Mouse (Mus musculus): Measurements from ENCODE around the gene Xlr4c. TPM values are rescaled to one million over a fixed set of nuclear protein-coding genes. Genes with fewer than 3 reads are reported as not detected.

The Xlr4c gene
- polyA plus RNA-seq (2017; shearing (Covaris generic)): 86.1 TPM

DNA sequence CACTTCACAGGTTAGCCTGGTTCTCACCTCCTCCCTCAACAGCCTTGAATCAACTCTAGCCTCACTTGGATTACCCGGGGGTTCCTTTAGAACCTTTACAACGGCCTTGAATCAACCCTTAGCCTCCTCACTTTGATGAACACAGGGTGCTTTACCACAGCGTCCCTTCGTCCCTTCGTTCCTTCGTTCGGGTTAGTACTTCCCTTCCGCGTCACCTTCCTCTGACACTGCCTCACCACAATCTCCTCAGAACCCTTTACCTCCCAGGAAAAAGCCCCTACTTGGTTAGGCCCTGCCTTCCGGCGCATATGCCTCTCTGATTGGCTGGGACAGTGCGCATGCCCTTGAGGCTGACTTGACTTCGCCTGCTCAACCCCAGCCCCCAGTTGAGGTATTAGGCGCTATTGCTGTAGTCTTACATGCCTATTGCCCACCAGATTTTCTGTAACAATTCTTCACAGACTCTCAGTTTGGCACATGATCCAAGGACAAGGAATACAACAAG lies at the start of gene Xlr4c:
Gene Xlr4c, minus strand, starts transcription at position 310 of the 505 bp plus-strand sequence.

DNA sequence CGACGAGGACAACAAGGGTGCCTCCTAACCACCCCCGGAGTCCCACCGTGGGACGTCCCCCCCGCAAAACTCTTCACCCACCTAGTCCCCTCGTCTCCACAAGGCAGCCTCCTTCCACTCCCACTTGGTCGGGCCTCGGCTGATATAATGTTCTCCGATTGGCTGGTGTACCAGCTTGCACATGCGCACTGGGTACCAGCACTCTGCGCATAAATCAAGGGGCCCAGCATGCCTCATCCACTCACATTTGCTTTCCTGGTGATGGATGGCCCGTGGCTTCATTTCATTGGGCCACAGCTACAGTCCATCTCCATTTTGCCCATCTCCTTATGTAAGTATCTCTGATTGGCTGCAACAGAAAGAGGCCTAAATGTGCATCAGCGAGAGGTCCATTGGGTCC lies 22.3 kb upstream of the Xlr4c start, which contains the start of gene Xlr3c:
Gene Xlr3c, minus strand, starts transcription at position 121 of the 400 bp plus-strand sequence.

DNA sequence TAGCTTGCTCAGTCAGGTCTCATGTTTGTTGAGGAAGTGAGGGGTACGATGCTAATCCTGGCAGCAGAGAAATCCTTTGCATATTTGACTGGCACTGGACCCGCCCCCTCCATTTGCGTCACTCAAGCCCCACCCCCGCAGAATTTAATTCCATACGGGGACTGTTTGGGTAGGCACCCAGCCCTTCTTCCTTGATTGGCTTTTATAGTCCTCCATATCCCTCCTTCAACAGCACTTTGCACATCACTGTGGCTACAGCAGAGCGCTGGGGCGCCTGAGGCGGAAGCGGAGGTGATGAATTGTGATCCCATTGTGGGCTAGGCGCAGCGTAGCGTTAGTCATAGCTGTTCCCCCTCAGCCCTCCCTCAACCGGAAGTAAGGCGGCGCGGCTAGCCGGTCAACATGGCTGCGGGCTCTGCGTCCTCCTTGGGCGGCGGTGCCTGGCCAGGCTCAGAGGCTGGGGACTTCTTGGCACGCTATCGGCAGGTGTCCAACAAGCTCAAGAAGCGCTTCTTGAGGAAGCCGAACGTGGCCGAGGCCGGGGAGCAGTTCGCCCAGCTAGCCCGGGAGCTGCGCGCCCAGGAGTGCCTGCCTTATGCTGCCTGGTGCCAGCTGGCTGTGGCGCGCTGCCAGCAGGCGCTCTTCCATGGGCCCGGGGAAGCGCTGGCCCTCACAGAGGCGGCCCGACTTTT lies 14.9 kb downstream of the Xlr4c start, which contains the start of gene F8a:
Gene F8a, plus strand, starts transcription at position 378 of the 692 bp plus-strand sequence.

DNA sequence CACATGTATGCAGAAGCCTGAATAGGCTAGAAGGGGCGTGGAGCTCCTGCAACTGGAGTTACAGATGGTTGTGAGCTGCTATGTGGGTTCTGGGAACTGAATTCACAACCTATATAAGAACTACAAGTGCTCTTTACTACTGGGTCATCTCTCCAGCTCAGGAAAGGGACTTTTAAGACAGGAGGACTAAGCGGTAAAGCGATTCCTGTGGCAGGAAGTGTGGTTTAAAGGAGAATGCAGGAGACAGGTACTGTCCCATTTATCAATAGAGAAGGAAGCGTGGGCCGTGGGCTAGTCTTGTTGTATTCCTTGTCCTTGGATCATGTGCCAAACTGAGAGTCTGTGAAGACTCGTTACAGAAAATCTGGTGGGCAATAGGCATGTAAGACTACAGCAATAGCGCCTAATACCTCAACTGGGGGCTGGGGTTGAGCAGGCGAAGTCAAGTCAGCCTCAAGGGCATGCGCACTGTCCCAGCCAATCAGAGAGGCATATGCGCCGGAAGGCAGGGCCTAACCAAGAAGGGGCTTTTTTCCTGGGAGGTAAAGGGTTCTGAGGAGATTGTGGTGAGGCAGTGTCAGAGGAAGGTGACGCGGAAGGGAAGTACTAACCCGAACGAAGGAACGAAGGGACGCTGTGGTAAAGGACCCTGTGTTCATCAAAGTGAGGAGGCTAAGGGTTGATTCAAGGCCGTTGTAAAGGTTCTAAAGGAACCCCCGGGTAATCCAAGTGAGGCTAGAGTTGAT lies 28.9 kb downstream of the Xlr4c start, which contains the start of gene Xlr4b:
Gene Xlr4b, plus strand, starts transcription at position 515 of the 746 bp plus-strand sequence.

GRCm38 (mm10) chrX:73191934-73192333 lies 51.0 kb downstream of the Xlr4c start, which contains the start of gene Xlr3b:
Xlr3b (plus strand) TSS chrX:73192207.

Other genes starting within 250 kb of the Xlr4c start
- not detected for gene Pnma5, start 206.0 kb downstream of the Xlr4c start, polyA plus RNA-seq (2017; shearing (Covaris generic))
- not detected for gene Pnma3, start 178.3 kb downstream of the Xlr4c start, polyA plus RNA-seq (2017; shearing (Covaris generic))
- 115 TPM for gene Xlr4a, start 160.7 kb downstream of the Xlr4c start, polyA plus RNA-seq (2017; shearing (Covaris generic))
- 1.6 TPM for gene Xlr3a, start 146.0 kb downstream of the Xlr4c start, polyA plus RNA-seq (2017; shearing (Covaris generic))
- not detected for gene Gm14685, start 126.1 kb downstream of the Xlr4c start, polyA plus RNA-seq (2017; shearing (Covaris generic))
- not detected for gene Xlr5b, start 94.3 kb downstream of the Xlr4c start, polyA plus RNA-seq (2017; shearing (Covaris generic))
- gene DXBay18, start 93.7 kb downstream of the Xlr4c start, polyA plus RNA-seq (2017; shearing (Covaris generic)): not detected
- gene Spin2d, start 66.1 kb downstream of the Xlr4c start, polyA plus RNA-seq (2017; shearing (Covaris generic)): not detected
- 14.3 TPM for gene Xlr3b, start 50.9 kb downstream of the Xlr4c start, polyA plus RNA-seq (2017; shearing (Covaris generic))
- gene Xlr4b, start 28.8 kb downstream of the Xlr4c start, polyA plus RNA-seq (2017; shearing (Covaris generic)): 134 TPM
- gene F8a, start 14.8 kb downstream of the Xlr4c start, polyA plus RNA-seq (2017; shearing (Covaris generic)): 2.0 TPM
- not detected for gene Xlr3c, start 22.3 kb upstream of the Xlr4c start, polyA plus RNA-seq (2017; shearing (Covaris generic))
- gene Xlr5a, start 49.8 kb upstream of the Xlr4c start, polyA plus RNA-seq (2017; shearing (Covaris generic)): not detected
- not detected for gene Xlr5c, start 49.8 kb upstream of the Xlr4c start, polyA plus RNA-seq (2017; shearing (Covaris generic))
- not detected for gene Gm45015, start 93.7 kb upstream of the Xlr4c start, polyA plus RNA-seq (2017; shearing (Covaris generic))
- gene Zfp275, start 99.5 kb upstream of the Xlr4c start, polyA plus RNA-seq (2017; shearing (Covaris generic)): 26.3 TPM
- gene Gm18336, start 155.6 kb upstream of the Xlr4c start, polyA plus RNA-seq (2017; shearing (Covaris generic)): not detected
- gene Zfp92, start 168.0 kb upstream of the Xlr4c start, polyA plus RNA-seq (2017; shearing (Covaris generic)): 0.15 TPM
- not detected for gene Trex2, start 192.2 kb upstream of the Xlr4c start, polyA plus RNA-seq (2017; shearing (Covaris generic))
- gene Haus7, start 215.9 kb upstream of the Xlr4c start, polyA plus RNA-seq (2017; shearing (Covaris generic)): 28.5 TPM
- gene Bgn, start 240.5 kb upstream of the Xlr4c start, polyA plus RNA-seq (2017; shearing (Covaris generic)): 0.22 TPM